In genomic region chr10:111422057-111422456, GRCm38 (mm10) we compare ENCODE assay signal across 9 mouse cellular contexts. TPM values are rescaled to one million over a fixed set of nuclear protein-coding genes. Genes with fewer than 3 reads are reported as not detected.
DNase-seq lines count a peak whose midpoint lies in the region; ATAC-seq and TF ChIP-seq lines count a peak whose summit lies in the region.
"Had no signal": no experiment of that assay in that cellular context is flagged by ENCODE, and none has a peak within 500 bp of the region (broad histone marks: within the 10 kb centered on the region; RNA-seq: fewer than 3 reads in every experiment).

No protein-coding gene starts in this region.

- DNase-seq in adrenal gland, postnatal 10 days = peak; percentile 16
- no peak for DNase-seq in adrenal gland, adult 18-20 months (ENCODE audit: low spot score in 2 of 2)
- peak; percentile 51 for DNase-seq in brain, embryonic 14.5 days (ENCODE audit: low read depth)
- peak; percentile 42 for DNase-seq in neural tube, embryonic 10.5 days (ENCODE audit: extremely low spot score, low spot score)
- DNase-seq in cerebellum, postnatal 36 days = no peak
- DNase-seq in gastrocnemius, postnatal 4 days (ENCODE audit: low spot score in 2 of 2) = no peak
- DNase-seq in cerebellum, adult 9-10 months = no peak
- DNase-seq: cerebellum, adult 11 months had no signal

- H3K27ac ChIP-seq in intestine, embryonic 15.5 days = no peak overlapping the region

- peak overlapping the region; percentile 39 for H3K4me2 ChIP-seq in intestine, embryonic 15.5 days (replicated peaks)

- H3K9me3 ChIP-seq in intestine, embryonic 15.5 days = no peaks in the 10 kb centered on the region

- peaks cover 8% of the 10 kb centered on the region; the same call in 1 of the 2 replicates for H3K4me1 ChIP-seq in intestine, embryonic 15.5 days (replicated peaks)

- no peak overlapping the region for H3K9ac ChIP-seq in intestine, embryonic 15.5 days

- peak; percentile 45; the same call in 1 of the 2 replicates for ATAC-seq in intestine, embryonic 15.5 days

- no peak for TF ChIP-seq CTCF in brain, embryonic 14.5 days (IDR thresholded peaks at IDR 0.05; ENCODE audit: borderline replicate concordance, extremely low read depth, insufficient read depth, insufficient read length)

- H3K4me3 ChIP-seq in intestine, embryonic 15.5 days (replicated peaks) = no peak overlapping the region

- H3K27me3 ChIP-seq in intestine, embryonic 15.5 days (replicated peaks) = no peaks in the 10 kb centered on the region

- no peaks in the 10 kb centered on the region for H3K36me3 ChIP-seq in intestine, embryonic 15.5 days

- TF ChIP-seq POLR2A in brain, embryonic 14.5 days (IDR thresholded peaks at IDR 0.05; ENCODE audit: borderline replicate concordance, extremely low read depth, insufficient read depth, insufficient read length, poor library complexity, severe bottlenecking) = no peak

- WGBS in intestine, embryonic 15.5 days = 26% methylated on average over 6 of the region's 6 CpGs

RNA-seq across cellular contexts. Expression of gene Nap1l1, which starts 51.0 kb away (rescaled TPM):
- total RNA-seq in adrenal gland, postnatal 10 days (2021) = 100 to 1,000 TPM; 130 to 141 TPM
- 100 to 1,000 TPM; 124 to 136 TPM for total RNA-seq in adrenal gland, adult 18-20 months (2021)
- 201 and 274 TPM in 2 replicates for polyA plus RNA-seq in brain, embryonic 14.5 days (2012; rRNA removed)
- 168 and 196 TPM in 2 replicates for polyA plus RNA-seq in intestine, embryonic 15.5 days (2015; fragmentation: Nextera tagmentation; extraction: Ambion mirVana)
- 100 to 1,000 TPM; 124 to 133 TPM for total RNA-seq in gastrocnemius, postnatal 4 days (2021)

Comparison
In these comparisons a context has a peak if more than half of its experiments do, and no peak if none do; other contexts are left out.
1. DNase-seq: peak in adrenal gland, postnatal 10 days (single experiment), brain, embryonic 14.5 days (single experiment) and neural tube, embryonic 10.5 days (single experiment); none in adrenal gland, adult 18-20 months (0 of 2), cerebellum, postnatal 36 days (0 of 2), gastrocnemius, postnatal 4 days (0 of 2) and cerebellum, adult 9-10 months (single experiment).